Mouse (Mus musculus) liver (tissue): ENCODE measurements at regions not wholly inside any gene's neighbourhood (a gene's known extent, or its start where the extent isn't known, plus 50 kb on each side); places are given as distances from the start of the nearest gene placed in this dataset.
"Not testable (repeated sequence)": the region's sequence is repeated elsewhere in the genome, so short reads cannot be mapped to it uniquely, and the experiment has no call there.

ENCODE experiments used
- DNase-seq: peaks from one replicate; pipeline ENCODE4 v3.0.0-alpha.2; 2020; ENCODE audit warnings: mixed read lengths

- DNase-seq = no peak
These were observed 165.8 kb upstream of the Nudt12 start for GRCm38 (mm10) chr17:59179018-59179417.

GRCm38 (mm10) chr17:59156345-59156744 lies 143.2 kb upstream of the Nudt12 start:
- DNase-seq = no peak

- DNase-seq = no peak
These were observed 130.6 kb upstream of the Nudt12 start for GRCm38 (mm10) chr17:59143760-59144157.

- DNase-seq = no peak
These were observed 130.0 kb upstream of the Nudt12 start for GRCm38 (mm10) chr17:59142995-59143759.

- DNase-seq = no peak
These were observed 125.6 kb upstream of the Nudt12 start for GRCm38 (mm10) chr17:59138791-59139190.

- DNase-seq = peak; percentile 39
These were observed 86.2 kb upstream of the Nudt12 start for GRCm38 (mm10) chr17:59099376-59099775.

GRCm38 (mm10) chr17:59076846-59077245 lies 63.7 kb upstream of the Nudt12 start:
- DNase-seq = not testable (repeated sequence)

- DNase-seq = not testable (repeated sequence)
These were observed 63.2 kb upstream of the Nudt12 start for GRCm38 (mm10) chr17:59076361-59076760.
